Mouse (Mus musculus) gonadal fat pad, adult 2 months (tissue): ENCODE data around the gene Rab6a. TPM values are rescaled to one million over a fixed set of nuclear protein-coding genes. Genes with fewer than 3 reads are reported as not detected.

Source experiments
- DNase-seq: peaks from one replicate; pipeline ENCODE4 v3.0.0-alpha.2; 2012; ENCODE audit warnings: low read depth
- polyA plus RNA-seq: library from polyadenylated mRNA; depleted of rRNA; stranded (reverse); fragments of >200 nt; gene quantifications from 2 replicates; pipeline ENCODE4 v1.2.3, GENCODE M21; 2012

Gene Rab6a
- polyA plus RNA-seq, 1 experiment, result 21.3 TPM

DNA sequence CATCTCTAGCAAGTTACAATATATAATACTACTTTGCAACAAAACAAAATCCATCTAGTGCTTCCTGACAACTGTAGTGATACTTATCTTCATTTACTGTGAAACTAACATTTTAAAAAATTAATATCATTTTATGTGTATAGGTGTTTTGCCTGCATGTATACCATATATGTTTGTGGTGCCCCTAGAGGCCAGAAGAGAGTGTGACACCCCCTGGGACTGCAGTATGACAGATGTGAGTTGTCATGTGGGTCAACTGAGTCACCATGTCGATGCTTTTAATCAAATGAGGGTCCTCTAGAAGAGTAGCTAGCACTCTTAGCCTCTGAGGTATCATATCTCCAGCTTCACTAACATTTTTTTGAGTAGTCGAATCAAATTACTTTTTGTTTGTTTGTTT, 15.1 kb downstream of the Rab6a start:
- no peak for DNase-seq

DNA sequence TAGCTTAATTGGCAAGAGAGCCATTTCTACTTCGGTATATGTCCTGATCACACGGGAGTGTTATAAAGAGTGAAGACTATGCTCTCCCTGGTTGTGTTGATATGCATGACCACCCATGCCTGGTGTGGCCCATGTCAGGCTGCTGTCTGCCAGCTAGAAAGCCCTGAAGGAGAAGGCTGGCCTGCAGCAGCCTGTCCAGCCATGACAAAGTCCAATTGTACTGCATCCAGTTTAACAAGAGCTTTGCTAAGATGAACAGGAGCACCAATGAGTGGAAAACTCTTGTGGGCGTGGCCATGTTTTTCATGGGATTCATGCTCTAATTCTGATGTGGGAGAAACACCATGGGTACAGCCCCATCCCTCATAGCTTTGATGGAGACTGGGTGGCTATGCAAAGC, 17.3 kb downstream of the Rab6a start:
- no peak for DNase-seq

DNA sequence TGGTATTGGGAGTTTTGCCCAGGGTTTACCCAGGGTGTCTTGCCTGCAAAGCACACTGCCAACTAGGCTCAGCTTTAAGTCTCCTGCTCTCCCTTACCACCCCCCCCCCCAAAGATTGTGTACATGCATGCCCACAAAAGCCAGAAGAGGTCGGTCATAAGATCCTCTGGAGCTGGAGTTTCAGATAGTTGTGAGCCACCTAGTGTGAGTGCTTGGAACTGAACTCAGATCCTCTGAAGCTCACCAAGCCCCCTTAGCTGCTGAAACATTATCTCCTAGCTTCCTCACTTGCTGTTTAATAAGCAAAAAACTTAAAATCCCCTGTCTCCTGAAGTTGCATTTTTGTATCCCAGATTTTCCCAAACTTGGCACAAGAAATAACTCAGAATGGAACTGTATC, 30.4 kb downstream of the Rab6a start:
- DNase-seq, result no peak

DNA sequence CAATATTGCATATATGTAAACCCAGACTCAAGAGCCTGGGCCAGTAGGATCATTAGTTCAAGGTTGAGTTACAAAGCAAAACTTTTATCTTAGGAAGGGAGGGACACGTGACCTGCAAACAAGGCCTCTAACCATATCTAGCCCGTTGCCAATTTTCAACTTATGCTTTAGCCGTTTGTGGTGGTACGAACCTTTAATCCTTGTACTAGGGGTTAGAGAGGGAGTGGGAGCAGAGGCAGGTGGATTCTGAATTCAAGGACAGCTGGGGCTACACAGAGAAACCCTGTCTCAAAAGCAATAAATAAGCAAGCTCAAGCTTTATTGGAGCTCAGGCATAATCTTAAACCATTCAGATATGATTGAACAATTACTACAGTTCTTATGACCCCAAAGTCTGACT, 35.2 kb downstream of the Rab6a start:
- DNase-seq, result no peak

DNA sequence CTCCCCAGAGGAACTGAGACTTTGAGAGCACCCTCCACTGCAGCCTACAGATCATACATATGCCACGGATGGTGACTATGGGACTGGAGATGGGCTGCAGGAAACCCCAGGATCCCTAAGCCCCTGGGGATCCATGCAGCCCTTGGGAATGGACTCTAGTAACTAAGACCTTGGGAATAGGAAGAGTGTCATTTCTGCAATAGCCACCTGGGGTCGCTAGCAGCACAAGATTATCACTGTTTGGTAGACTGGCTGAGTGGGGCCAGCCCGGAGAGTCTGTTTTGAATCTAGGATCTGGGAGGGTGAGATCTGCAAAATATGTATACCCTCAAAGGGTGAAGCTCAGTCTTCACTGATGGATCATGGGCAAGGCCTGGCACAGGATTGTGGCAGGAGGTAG, 37.9 kb downstream of the Rab6a start:
- no peak for DNase-seq

DNA sequence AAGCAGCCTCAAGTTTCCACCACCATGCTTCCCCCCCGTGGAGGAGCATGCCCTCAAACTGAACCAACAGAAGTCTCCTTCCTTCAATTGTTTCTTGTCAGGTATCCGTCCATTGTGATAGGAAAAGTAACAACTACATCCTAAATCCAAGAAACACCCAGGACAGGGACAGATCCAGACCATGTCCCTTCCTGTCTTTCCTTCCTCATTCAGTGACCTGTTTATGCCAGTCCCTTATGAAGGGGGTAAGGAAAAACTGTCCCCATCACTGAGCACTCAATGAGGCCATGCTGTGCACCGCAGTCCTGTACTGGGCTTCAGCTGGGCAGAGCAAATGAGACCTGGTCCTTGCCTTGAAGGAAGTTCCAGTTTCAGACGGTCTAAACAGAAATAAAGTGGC, 41.9 kb downstream of the Rab6a start:
- DNase-seq, result no peak

DNA sequence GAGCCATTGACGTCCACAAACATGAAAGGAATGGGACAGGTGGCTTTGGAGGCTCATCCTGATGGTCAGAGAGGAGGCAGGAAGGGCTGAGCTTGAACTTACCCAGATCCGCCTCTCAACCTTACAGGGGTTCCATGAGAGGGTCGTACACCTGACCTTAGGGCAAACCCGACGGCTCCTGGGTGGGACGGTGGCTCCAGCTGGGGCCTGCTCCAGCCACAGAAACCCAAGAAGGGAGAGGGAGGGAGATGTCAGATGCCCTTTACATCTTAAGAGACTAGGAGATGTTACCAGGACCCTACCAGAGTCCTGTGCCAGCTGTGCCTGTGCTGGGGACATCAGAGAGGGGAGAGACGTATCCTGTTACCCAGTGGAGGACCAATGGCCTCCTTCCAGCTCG, 42.6 kb downstream of the Rab6a start:
- DNase-seq, result no peak

DNA sequence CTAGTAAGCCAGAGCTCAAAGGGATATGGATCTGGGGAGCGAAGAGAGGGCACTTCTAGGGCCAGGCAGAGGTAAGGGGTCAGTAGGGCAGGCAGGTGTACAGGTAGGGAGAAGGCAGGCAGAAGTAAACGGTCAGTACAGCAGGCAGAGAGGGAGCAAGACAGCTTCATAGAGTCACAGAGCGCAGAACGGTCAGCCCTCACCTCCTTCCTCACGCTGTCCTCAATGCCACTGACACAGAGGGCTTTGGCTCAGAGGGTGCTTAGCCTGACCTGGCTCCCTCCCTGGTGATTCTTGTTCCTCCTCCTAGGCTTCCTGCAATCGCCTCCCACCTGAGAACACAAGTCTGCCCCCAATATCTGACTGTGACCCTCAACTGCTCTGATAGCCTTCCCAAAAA, 43.2 kb downstream of the Rab6a start:
- no peak for DNase-seq

DNA sequence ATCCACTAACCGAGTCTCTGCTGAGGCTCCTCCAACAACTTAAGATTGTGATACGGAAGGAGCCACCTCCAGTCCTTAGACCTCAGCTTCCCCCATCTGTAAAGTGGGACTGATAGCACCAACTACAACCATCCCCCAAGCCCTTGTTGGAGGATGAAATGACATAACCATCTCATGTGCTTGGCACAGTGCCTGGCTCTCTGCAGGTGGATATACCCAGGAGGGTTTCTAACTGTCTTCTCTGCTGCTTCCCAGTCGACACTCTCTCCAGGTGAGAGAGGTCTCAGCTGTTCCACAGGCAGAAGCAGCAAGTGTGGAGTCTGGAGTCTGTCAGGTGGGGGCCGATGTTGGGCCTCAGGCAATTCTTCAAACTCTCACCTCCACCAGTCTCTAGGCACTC, 43.8 kb downstream of the Rab6a start:
- no peak for DNase-seq

DNA sequence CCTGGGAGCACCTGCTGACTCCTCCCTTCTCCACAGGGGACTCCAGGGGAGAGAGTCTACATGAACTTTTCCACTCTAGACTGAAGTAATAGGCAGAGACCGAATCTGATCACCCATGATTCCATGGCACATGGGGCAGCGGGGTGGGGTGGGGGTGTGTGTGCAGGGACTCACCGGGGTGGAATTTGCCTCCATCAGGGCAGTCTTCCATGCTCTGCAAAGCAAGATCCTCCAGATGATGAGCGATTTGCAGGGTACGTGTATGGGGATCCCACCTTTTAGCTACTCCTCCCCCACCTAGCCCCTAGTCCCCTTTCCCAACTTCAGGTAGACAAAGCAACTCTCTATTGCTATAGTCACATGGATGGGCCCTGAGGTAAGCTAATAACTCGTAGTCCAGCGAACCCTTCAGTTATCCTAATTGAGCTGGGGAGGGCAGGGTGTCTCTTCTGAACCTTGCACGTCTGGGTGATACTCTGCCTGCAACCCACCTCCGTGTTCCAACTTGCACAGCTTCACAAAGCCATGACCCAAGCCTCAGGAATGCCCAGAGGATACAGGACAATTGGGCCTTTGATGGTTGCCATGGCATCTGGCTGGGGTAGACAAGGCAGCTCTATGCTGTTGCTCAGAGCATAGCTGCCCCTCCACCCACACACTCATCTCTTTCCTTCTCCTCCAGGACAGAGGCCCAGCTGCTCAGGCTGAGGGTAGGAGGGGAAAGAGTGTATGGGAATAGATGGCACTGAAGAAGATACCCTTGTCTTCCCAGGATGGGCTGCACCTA, 46.5 kb downstream of the Rab6a start:
- DNase-seq, result no peak

DNA sequence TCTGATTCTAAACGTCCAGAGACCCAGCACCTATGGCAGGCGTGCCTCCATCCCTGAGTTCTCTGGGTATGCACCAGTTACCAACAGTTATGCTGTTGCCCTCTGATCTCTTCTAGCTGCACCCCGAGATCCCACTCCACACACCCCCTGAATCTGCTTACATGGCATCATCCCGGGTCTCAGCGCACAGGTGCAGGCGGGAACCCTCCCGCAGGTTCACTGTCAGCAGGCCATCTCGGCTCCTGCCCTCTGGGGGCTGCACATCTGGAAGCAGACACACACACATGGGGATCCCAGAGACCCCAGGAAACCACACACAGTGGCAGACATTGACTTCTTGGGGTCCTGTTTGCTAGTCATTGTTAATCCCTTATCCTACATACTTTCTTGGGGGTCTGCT, 47.2 kb downstream of the Rab6a start:
- no peak for DNase-seq

DNA sequence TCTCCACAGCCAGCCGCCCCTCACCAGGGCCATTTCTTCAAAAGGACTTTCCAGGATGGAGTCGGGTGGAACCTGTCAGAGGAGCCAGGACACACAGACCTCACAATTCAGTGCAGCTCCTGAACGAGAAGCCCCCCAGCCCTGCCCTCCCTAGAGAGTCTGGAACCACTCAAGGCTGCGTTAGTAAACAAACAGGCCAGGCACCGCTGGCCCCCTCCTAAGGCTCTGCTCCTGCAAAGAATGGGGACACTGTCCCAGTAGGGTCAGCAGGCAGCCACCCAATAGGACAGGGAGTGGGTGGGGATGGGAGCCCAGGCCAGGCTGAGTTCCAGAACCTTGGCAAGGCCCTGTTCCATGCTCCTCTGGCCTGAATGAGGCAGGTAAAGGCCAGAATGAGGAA, 49.5 kb downstream of the Rab6a start:
- no peak for DNase-seq

DNA sequence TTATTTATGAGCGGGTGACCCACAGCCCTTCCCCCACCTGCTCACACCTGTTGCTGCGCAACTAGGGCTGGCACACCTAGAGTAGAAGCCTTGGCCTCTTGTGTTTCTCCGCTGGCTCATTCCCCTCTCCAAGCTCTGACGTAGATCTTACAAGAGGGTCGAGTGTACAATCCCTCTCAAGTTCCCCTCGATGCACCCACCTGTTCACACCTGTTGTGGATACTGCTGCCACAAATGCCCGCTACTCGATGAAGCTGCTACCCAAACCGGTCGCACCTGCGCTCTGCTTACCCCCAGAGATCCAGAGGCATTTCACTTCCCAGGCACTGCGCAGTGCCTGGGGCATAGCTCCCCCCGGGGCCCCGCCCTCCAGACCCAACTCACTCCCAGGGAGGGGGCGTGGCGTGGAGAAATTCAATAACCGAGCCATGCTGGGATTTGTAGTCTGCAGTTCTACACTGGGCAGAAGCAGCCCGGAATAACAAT, 50.9 kb downstream of the Rab6a start:
- no peak for DNase-seq

DNA sequence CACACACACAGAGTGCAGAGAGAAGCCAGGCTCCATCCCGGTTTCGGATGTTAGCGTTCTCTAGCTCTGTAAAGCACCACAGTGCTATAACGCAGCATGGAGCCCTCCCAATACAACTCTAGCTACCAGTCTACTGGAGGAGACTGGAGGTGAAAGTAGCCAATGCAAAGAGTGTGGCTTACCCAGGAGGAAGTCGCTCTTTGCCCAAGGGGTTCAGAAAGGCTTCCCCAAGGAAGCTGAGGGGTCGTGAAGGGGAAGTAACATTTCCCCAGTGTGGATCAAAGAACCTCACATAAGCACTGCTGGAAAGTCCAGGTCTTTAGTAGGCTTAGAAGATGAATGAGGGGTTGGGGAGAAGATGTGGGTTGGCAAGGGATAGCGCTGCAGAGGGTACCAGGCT, 54.1 kb downstream of the Rab6a start:
- DNase-seq, result no peak

DNA sequence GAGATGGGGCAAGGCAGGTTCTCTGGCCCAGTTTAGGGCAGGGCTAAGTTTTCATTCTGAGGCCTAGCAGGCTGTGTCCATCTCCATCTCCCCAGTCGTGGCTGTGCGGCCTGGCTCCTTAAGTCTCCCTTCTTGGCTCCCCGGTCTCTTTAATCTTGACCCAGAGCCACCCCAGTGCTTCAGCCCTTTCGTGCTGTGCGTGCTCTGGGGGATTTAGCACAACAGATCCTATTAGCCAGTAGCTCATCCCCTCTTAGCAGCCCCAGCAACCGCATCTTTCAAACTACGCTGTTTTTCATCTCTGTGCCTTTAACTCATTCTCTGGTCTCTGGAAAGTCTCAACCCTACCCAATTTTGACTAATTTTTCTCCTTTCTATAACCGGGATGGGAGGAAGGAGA, 55.0 kb downstream of the Rab6a start, which contains the start of gene Plekhb1:
Gene Plekhb1, minus strand, starts transcription at position 184 of the 400 bp plus-strand sequence.
- no peak for DNase-seq

DNA sequence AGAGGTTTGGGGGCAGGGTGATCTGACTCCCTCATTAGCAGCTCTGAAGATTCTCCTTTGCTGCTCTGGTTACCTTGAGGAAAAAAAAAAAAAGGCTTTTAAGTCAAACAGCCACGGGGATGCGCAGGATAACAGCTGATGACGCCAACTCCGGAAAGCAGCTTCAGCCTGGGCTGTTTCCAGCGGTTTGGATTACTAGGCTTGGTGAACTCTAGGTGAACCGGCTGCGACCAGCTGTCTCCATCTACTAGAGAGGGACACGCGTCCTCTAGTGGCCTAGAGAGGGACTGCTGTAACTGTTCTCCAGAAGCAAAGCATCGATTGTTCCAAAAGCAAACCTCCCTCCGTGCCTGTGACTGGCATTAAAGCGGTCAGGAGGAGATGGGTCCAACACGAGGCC, 56.0 kb downstream of the Rab6a start:
- DNase-seq, result no peak

DNA sequence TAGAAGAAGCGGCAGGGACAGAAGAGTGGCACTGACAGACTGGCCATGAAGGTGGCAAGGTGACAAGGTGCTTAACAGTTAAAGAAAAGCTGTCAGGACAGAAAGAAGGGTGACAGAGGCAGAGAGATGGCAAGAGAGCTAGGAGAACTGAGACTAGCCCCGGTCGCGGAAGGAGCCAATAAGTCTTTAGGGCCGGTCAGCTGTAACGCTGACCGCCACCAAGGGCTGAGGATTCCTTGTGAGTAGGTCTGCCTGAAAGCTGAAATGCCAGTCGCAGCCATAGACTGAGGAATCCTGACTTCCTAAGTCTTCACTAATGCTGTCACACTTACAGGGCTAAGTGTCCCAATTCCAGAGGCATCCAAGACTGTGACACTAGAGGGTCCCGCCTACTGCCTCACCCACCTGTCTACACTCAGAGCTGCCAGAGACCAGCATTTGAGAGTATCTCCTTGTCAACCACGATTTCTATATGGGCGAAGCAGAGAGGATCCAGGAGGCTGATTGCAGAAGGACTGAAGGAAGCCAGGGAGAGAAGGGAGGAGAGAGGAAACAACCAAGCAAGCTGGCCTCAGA, 56.6 kb downstream of the Rab6a start:
- DNase-seq, result no peak

DNA sequence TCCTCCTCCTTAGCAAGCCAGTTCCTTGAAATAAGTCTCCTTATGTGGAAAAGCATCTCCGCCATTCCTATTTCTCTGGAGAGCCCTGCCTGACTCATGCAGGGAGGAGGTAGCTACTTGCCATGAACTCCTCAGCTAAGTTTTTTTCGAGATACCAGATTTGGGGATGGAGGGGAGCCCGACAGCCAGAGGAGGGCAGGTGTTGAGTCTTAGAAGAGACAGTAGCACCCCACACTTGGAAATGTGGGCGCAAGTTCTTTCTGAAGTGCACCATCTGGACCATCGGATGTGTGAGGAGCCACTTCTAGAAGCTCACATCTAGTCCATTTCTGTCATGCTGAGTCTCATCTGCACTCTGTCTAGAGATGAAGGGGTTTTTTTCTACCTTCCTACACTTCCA, 63.4 kb downstream of the Rab6a start:
- DNase-seq, result no peak

DNA sequence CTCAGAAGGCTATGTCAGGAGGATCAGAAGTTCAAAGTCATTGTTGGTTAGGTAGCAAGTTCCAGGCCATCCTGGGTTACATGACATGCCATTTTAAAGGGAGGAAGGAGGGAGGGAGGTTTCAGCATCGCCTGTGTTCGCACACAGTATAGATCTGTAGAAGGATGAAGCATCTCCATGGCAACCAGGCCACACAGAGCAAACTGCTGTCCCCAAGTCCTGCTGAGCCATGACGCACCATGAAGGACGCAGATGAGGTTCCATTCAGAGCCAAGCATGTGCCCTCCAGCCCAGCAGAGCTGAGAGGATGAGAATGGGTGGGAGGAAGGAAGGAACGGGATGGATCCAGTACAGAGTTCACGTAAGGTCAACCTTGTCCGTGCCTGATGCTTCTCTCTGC, 66.2 kb downstream of the Rab6a start:
- no peak for DNase-seq

DNA sequence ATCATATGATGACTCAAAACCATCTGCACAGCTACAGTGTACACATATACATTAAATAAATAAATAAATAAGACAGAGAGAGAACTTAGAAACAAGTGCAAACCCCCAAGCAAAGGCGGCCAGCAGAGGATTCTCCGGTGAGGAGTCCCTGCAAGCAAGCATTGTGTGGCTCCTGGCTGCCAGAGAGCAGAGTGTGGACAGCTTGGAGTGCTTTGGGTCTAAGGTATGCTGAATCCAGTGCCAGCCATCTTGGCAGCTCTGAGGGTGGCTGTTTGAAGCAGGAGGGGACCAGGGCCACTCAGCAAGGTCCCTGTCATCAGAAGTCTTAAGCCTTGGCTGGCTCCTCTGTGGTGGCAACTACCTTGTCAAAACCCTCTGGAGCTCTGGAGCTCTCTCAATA, 67.7 kb downstream of the Rab6a start:
- DNase-seq, result no peak

DNA sequence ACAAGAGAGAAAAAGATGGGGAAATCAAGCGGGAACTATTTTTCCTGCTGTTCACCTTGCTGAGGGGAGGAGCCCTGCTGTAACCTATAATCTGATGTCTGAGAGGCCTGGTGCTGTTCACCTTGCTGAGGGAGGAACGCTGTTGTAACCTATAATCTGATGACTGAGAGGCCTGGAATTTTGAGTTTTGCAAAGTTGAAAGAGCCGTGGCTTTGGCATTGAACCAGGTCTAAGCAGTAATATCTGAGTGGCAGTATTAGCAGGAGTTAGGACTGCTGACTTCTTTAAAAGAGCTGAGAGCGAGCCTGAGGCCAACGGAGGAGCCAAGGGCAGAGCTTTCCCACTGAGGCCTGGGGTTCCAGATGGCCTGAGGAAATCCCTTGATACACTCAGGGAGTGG, 70.8 kb downstream of the Rab6a start:
- DNase-seq, result no peak

DNA sequence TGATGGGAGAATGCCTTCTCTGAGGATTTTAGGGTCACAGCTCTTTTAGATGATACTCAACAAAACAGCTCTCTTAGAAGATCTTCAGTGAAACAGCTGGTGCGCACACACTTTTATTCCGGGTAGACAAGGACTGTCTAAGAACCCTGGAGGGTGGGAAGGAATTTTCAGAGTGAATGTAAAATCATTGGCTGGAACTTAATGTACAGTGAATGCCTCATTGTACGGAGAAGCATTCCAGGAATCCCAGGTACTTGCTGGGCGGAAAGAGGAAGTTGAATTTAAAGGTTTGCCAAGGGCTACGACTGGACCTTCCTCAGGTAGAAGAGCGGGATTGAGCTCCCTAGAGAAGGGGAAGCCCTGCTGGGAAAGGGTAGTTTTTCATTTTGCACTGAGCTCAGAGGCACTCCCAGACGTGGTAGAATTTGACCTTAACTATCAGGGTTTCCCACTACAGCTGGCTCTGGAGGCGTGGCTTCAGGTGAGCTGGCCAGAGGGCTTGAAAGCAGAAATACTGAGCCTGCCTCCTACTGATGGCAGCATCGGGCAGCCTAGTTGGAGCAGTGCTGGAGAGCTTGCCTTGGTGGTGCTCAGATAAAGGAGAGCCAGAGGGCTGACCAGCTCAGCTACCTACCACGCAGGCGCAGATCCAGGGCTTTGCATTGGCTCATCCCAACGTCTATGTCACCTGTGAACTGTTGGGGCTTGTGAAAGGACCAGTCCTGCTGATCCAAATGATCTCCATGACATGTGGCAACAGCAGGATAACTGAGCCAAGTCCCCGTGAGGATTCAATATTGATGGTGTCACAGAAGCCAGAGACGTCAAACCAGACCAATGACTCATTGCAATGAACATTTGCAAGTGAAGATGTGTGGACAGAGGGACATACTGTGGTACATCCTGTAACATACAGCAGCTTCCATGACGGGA, 72.0 kb downstream of the Rab6a start:
- peak; percentile 96 for DNase-seq

DNA sequence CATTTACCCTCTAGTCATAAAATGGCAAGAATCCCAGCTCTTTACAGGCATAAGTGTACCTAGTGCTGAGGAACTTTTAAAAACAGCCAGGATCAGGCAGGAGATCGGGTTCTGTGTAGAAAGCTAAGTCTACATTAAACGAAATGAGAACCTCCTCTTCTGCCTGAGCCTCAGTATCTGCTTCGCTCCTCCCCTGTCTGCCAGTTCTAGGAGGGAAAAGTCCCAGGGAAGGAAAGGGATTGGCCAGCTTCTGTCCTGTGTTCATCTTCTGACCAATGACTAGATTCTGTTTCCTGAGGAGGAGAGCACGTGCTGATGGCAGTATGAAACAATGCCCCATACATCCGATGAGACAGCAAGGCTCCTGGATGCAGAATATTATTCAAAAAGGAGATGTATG, 73.9 kb downstream of the Rab6a start:
- no peak for DNase-seq
